Mouse (Mus musculus) lung, embryonic 14.5 days (tissue): ENCODE measurements around the gene Fam110a. TPM values are rescaled to one million over a fixed set of nuclear protein-coding genes. Genes with fewer than 3 reads are reported as not detected.

ENCODE experiments used
- ATAC-seq: fragments of 200-750 bp; cut with Nextera tagmentation; 2 replicates; pipeline ENCODE4 v1.8.0; 2017; ENCODE audit warnings: mild to moderate bottlenecking, moderate TSS enrichment, moderate library complexity; ENCODE audit not compliant: insufficient read depth
- DNase-seq: peaks from one replicate; pipeline ENCODE4 v3.0.0-alpha.2; 2015
- H3K27ac ChIP-seq: fragments of 300-500 bp; sonication (generic); 2 replicates; pipeline ENCODE4 v1.5.1; 2014; ENCODE audit warnings: low read depth, mild to moderate bottlenecking, moderate library complexity
- H3K27me3 ChIP-seq: fragments of 300-500 bp; sonication (generic); 2 replicates; pipeline ENCODE4 v1.6.1; 2014; ENCODE audit warnings: low read length, control low read depth; ENCODE audit not compliant: insufficient read depth
- H3K36me3 ChIP-seq: fragments of 300-500 bp; sonication (generic); 2 replicates; pipeline ENCODE4 v1.6.1; 2014; ENCODE audit warnings: control low read depth; ENCODE audit not compliant: insufficient read depth
- H3K4me1 ChIP-seq: fragments of 300-500 bp; sonication (generic); 2 replicates; pipeline ENCODE4 v1.6.1; 2014; ENCODE audit warnings: antibody characterized with exemption, control low read depth; ENCODE audit not compliant: insufficient read depth
- H3K4me2 ChIP-seq: fragments of 300-500 bp; sonication (generic); 2 replicates; pipeline ENCODE4 v1.6.1; 2014; ENCODE audit warnings: mild to moderate bottlenecking
- H3K4me3 ChIP-seq: fragments of 300-500 bp; sonication (generic); 2 replicates; pipeline ENCODE4 v1.5.1; 2014; ENCODE audit warnings: low read depth, low read length
- H3K9ac ChIP-seq: fragments of 300-500 bp; sonication (generic); 2 replicates; pipeline ENCODE4 v1.6.1; 2014
- H3K9me3 ChIP-seq: fragments of 300-500 bp; sonication (generic); 2 replicates; pipeline ENCODE4 v1.6.1; 2016; ENCODE audit warnings: low read depth, low read length, control low read depth
- CTCF ChIP-seq: IDR thresholded peaks from 2 replicates; pipeline ENCODE4 v1.5.1; 2016; ENCODE audit warnings: antibody characterized with exemption, low read depth
- WGBS: fragments of 180-500 bp; shearing (Covaris S2); extraction: QIAGEN DNeasy Blood & Tissue Kit; methylation state at CpG from one replicate; pipeline ENCODE4 v1.1.7; 2014; 5-methylcytosine and 5-hydroxymethylcytosine counted together
- polyA plus RNA-seq: library from polyadenylated mRNA; unstranded; fragments of >200 nt; fragmentation: Nextera tagmentation; extraction: Ambion mirVana; gene quantifications from 2 replicates; pipeline ENCODE4 v1.2.1, GENCODE M21; 2014

The Fam110a gene
- polyA plus RNA-seq, 1 experiment from 2014 or later, result 29.3 TPM

- 7% methylated on average over 35 of the region's 35 CpGs for WGBS
- no peak within 1 kb of the TSS for H3K27ac ChIP-seq
- DNase-seq (peak; percentile 91), ATAC-seq (peak; percentile 48; the same call in 1 of the 2 replicates)
- no peak within 1 kb of the TSS for H3K9ac ChIP-seq
- H3K4me3 ChIP-seq, result peak within 1 kb of the TSS; percentile 21
- TF ChIP-seq CTCF, result peak; percentile 97
- no peaks in the 10 kb centered on the region for H3K9me3 ChIP-seq
- H3K4me1 ChIP-seq, result peaks cover 4% of the 10 kb centered on the region; the same call in 1 of the 2 replicates
- peaks cover 27% of the 10 kb centered on the region for H3K27me3 ChIP-seq
- no peaks in the 10 kb centered on the region for H3K36me3 ChIP-seq
- peak within 1 kb of the TSS; percentile 48 for H3K4me2 ChIP-seq
Measured at GRCm38 (mm10) chr2:151996229-151997189, 16.5 kb upstream of the Fam110a start, which contains the start of gene Slc52a3. Gene Slc52a3 (plus strand): TSS chr2:151996511.

GRCm38 (mm10) chr2:151994350-151995122, 14.5 kb upstream of the Fam110a start:
- H3K4me2 ChIP-seq, result peak overlapping the region; percentile 53; the same call in 1 of the 2 replicates
- H3K36me3 ChIP-seq, result no peaks in the 10 kb centered on the region
- 6% methylated on average over 22 of the region's 22 CpGs for WGBS
- DNase-seq (peak; percentile 90), ATAC-seq (peak; percentile 29)
- no peak overlapping the region for H3K27ac ChIP-seq
- no peak overlapping the region for H3K9ac ChIP-seq
- TF ChIP-seq CTCF, result peak; percentile 88
- H3K27me3 ChIP-seq, result peaks cover 15% of the 10 kb centered on the region
- peaks cover 4% of the 10 kb centered on the region; the same call in 1 of the 2 replicates for H3K4me1 ChIP-seq
- no peaks in the 10 kb centered on the region for H3K9me3 ChIP-seq
- no peak overlapping the region for H3K4me3 ChIP-seq

GRCm38 (mm10) chr2:151991446-151991845, 11.4 kb upstream of the Fam110a start:
- Histone ChIP-seq H3K4me1 (no peaks in the 10 kb centered on the region), H3K36me3 (no peaks in the 10 kb centered on the region), H3K9ac (no peak overlapping the region), H3K4me2 (no peak overlapping the region), H3K4me3 (no peak overlapping the region), H3K9me3 (no peaks in the 10 kb centered on the region), H3K27ac (no peak overlapping the region), H3K27me3 (peaks cover 1% of the 10 kb centered on the region)
- ATAC-seq (no peak), DNase-seq (no peak)
- WGBS, result 36% methylated on average over 5 of the region's 5 CpGs
- no peak for TF ChIP-seq CTCF

GRCm38 (mm10) chr2:151990985-151991394, 11.0 kb upstream of the Fam110a start:
- WGBS, result 32% methylated on average over 1 of the region's 1 CpGs
- no peaks in the 10 kb centered on the region for H3K36me3 ChIP-seq
- H3K4me3 ChIP-seq, result no peak overlapping the region
- DNase-seq, result no peak
- no peaks in the 10 kb centered on the region for H3K9me3 ChIP-seq
- H3K4me1 ChIP-seq, result no peaks in the 10 kb centered on the region
- TF ChIP-seq CTCF, result no peak
- H3K4me2 ChIP-seq, result no peak overlapping the region
- H3K27ac ChIP-seq, result no peak overlapping the region
- no peak overlapping the region; the same call in 1 of the 2 replicates for H3K9ac ChIP-seq
- H3K27me3 ChIP-seq, result no peaks in the 10 kb centered on the region; the same call in none of the 2 replicates
- ATAC-seq, result no peak

GRCm38 (mm10) chr2:151988978-151989377, 9.0 kb upstream of the Fam110a start:
- Histone ChIP-seq H3K4me2 (no peak overlapping the region), H3K4me3 (no peak overlapping the region), H3K27me3 (no peaks in the 10 kb centered on the region), H3K27ac (no peak overlapping the region), H3K9ac (no peak overlapping the region), H3K9me3 (no peaks in the 10 kb centered on the region), H3K36me3 (no peaks in the 10 kb centered on the region), H3K4me1 (no peaks in the 10 kb centered on the region)
- no peak for TF ChIP-seq CTCF
- DNase-seq (no peak), ATAC-seq (no peak)
- 73% methylated on average over 2 of the region's 2 CpGs for WGBS

- ATAC-seq (no peak), DNase-seq (no peak)
- no peaks in the 10 kb centered on the region for H3K36me3 ChIP-seq
- no peaks in the 10 kb centered on the region for H3K4me1 ChIP-seq
- no peak overlapping the region for H3K4me3 ChIP-seq
- H3K27me3 ChIP-seq, result no peaks in the 10 kb centered on the region
- TF ChIP-seq CTCF, result no peak
- no peaks in the 10 kb centered on the region for H3K9me3 ChIP-seq
- H3K27ac ChIP-seq, result no peak overlapping the region
- no peak overlapping the region for H3K4me2 ChIP-seq
- WGBS, result 67% methylated on average over 8 of the region's 8 CpGs
- no peak overlapping the region for H3K9ac ChIP-seq
Measured at GRCm38 (mm10) chr2:151986958-151987357, 6.9 kb upstream of the Fam110a start.
